Mouse (Mus musculus) stomach, embryonic 16.5 days (tissue): ENCODE results near the gene Haus3. TPM values are rescaled to one million over a fixed set of nuclear protein-coding genes. Genes with fewer than 3 reads are reported as not detected.

Experiments
- ATAC-seq: fragments of 200-750 bp; cut with Nextera tagmentation; 2 replicates; pipeline ENCODE4 v1.8.0; 2017; ENCODE audit warnings: moderate number of reproducible peaks, moderate TSS enrichment; ENCODE audit not compliant: insufficient read depth, low FRiP score
- H3K27ac ChIP-seq: fragments of 300-500 bp; sonication (generic); 2 replicates; pipeline ENCODE4 v1.5.1; 2014; ENCODE audit warnings: low read length
- H3K27me3 ChIP-seq: fragments of 300-500 bp; sonication (generic); 2 replicates; pipeline ENCODE4 v1.6.1; 2014; ENCODE audit warnings: low read length, control low read depth, mixed read lengths; ENCODE audit not compliant: control insufficient read depth, insufficient read depth
- H3K36me3 ChIP-seq: fragments of 300-500 bp; sonication (generic); 2 replicates; pipeline ENCODE4 v1.6.1; 2014; ENCODE audit warnings: low read length; ENCODE audit not compliant: control insufficient read depth, insufficient read depth
- H3K4me1 ChIP-seq: fragments of 300-500 bp; sonication (generic); 2 replicates; pipeline ENCODE4 v1.6.1; 2014; ENCODE audit warnings: low read length, control low read depth, mixed read lengths; ENCODE audit not compliant: control insufficient read depth, insufficient read depth
- H3K4me2 ChIP-seq: fragments of 300-500 bp; sonication (generic); 2 replicates; pipeline ENCODE4 v1.6.1; 2014; ENCODE audit warnings: low read depth, low read length, mixed read lengths
- H3K4me3 ChIP-seq: fragments of 300-500 bp; sonication (generic); replicated peaks from 2 replicates; pipeline ENCODE4 v1.5.1; 2014; ENCODE audit warnings: mild to moderate bottlenecking, low read length
- H3K9ac ChIP-seq: fragments of 300-500 bp; sonication (generic); 2 replicates; pipeline ENCODE4 v1.6.1; 2014; ENCODE audit warnings: low read length
- H3K9me3 ChIP-seq: fragments of 300-500 bp; sonication (generic); replicated peaks from 2 replicates; pipeline ENCODE4 v1.6.1; 2016; ENCODE audit warnings: low read length, control low read depth; ENCODE audit not compliant: control insufficient read depth
- WGBS: fragments of 180-500 bp; shearing (Covaris S2); extraction: QIAGEN DNeasy Blood & Tissue Kit; methylation state at CpG from one replicate; pipeline ENCODE4 v1.1.7; 2014; 5-methylcytosine and 5-hydroxymethylcytosine counted together
- polyA plus RNA-seq: library from polyadenylated mRNA; unstranded; fragments of >200 nt; fragmentation: Nextera tagmentation; extraction: Ambion mirVana; gene quantifications from 2 replicates; pipeline ENCODE4 v1.2.1, GENCODE M21; 2015

The Haus3 gene
- polyA plus RNA-seq, 1 experiment from 2014 or later: 30.9 TPM

- ATAC-seq: no peak
- H3K27me3 ChIP-seq: no peaks in the 10 kb centered on the region
- H3K4me3 ChIP-seq: no peak overlapping the region
- no peak overlapping the region for H3K9ac ChIP-seq
- H3K4me1 ChIP-seq: no peaks in the 10 kb centered on the region
- no peaks in the 10 kb centered on the region for H3K9me3 ChIP-seq
- H3K4me2 ChIP-seq: no peak overlapping the region
- 65% methylated on average over 1 of the region's 1 CpGs for WGBS
- no peak overlapping the region for H3K27ac ChIP-seq
- H3K36me3 ChIP-seq: no peaks in the 10 kb centered on the region
Observed at GRCm38 (mm10) chr5:34105681-34106080, 63.6 kb downstream of the Haus3 start.

Other genes starting within 250 kb of the Haus3 start
- 46.4 and 50.1 TPM in 2 replicates for gene Nelfa, start 233.1 kb downstream of the Haus3 start, polyA plus RNA-seq
- gene Gm1673, start 186.1 kb downstream of the Haus3 start, polyA plus RNA-seq: 43.3 and 63.2 TPM in 2 replicates
- gene Nat8l, start 173.5 kb downstream of the Haus3 start, polyA plus RNA-seq: 0.21 and 0.25 TPM in 2 replicates
- 0.72 and 1.1 TPM in 2 replicates for gene Poln, start 79 bp downstream of the Haus3 start, polyA plus RNA-seq
- 32.8 and 36.9 TPM in 2 replicates for gene Mxd4, start 18.2 kb upstream of the Haus3 start, polyA plus RNA-seq
- 0.63 and 1.1 TPM in 2 replicates for gene Zfyve28, start 118.9 kb upstream of the Haus3 start, polyA plus RNA-seq
- gene Cfap99, start 119.1 kb upstream of the Haus3 start, polyA plus RNA-seq: 0.14 TPM in 1 of 2 replicates, not detected in the other
- 151 and 164 TPM in 2 replicates for gene Rnf4, start 166.8 kb upstream of the Haus3 start, polyA plus RNA-seq
- gene Fam193a, start 200.4 kb upstream of the Haus3 start, polyA plus RNA-seq: 8.7 and 9.2 TPM in 2 replicates